Mouse (Mus musculus): ENCODE measurements around the gene Cacna2d1. TPM values are rescaled to one million over a fixed set of nuclear protein-coding genes. Genes with fewer than 3 reads are reported as not detected.

Gene Cacna2d1
- 10 to 100 TPM; 97.8 to 98.8 TPM for total RNA-seq (2021)
- long read RNA-seq, experiment 1, partial matches to known transcripts: 6 of 11 reads
- long read RNA-seq, experiment 1, other reads (novel, unspliced or antisense): 4 of 11 reads
- long read RNA-seq, experiment 2, transcript Cacna2d1-209 (38 exons, 3,861 nt): major isoform, 8 of 29 reads
- long read RNA-seq, experiment 2, partial matches to known transcripts: 11 of 29 reads
- long read RNA-seq, experiment 2, other reads (novel, unspliced or antisense): 10 of 29 reads

DNA sequence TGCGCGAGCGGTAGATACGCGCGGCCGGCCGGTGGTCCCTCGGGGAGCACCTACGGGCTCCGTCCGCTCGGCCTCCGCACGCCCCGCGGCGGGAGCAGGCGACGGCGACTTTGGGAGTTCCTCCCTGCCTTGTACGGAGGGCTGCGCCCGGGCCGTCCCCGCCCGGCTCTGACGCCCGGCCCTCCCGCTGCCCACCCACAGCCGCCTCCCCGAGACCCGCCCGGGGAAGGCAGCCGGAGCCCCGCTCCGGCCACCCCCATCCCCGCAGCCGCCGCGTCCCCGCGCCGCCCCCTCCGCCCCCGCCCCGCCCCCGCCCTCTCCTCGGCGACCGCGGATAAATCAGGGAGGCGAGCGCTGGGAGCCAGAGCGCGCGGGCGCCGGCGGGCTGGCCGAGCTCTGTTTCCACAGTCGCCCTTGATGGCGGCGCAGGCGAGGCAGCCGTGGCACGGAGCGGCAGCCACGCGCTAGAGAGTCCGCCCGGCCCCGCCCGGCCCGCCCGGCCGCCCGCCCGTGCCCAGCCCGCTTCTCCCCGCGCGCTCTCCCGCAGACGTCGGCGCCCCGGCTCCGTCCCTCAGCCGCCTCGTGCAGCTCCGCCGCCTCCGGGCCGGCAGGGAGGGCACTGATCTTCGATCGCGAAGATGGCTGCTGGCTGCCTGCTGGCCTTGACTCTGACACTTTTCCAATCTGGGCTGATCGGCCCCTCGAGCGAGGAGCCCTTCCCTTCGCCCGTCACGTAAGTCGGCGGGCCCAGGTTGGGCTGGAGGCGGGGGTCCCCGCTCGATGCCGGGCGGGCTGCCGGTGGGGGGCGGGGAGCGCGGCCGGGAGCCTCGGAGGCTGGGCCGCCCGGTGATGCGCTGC, at the start of gene Cacna2d1:
TSS of gene Cacna2d1 (plus strand) at position 316 of the 858 bp plus-strand sequence.
- DNase-seq (ENCODE audit: low spot score in 2 of 2): peak; percentile 36 to 48

DNA sequence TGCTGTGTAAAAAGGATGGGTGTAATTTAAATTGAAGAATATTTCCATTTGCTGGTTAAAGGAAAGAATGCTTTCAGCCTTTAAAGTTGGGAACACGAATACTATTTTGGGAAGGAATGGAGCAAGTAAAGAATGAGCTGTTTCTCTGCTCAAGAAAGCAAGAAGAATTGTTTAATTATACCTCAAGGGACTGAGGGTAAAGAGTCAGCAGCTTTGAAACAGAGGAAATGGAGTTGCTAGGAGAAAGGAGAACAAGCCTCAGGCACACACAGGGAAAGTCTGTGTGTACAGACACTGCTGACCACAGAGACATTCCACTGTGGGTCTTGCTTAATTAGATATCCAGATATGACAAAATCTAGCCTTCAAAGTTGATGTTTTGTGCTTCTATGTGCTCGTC, 39.4 kb upstream of the Cacna2d1 start:
- DNase-seq (ENCODE audit: low spot score in 2 of 2): no peak

DNA sequence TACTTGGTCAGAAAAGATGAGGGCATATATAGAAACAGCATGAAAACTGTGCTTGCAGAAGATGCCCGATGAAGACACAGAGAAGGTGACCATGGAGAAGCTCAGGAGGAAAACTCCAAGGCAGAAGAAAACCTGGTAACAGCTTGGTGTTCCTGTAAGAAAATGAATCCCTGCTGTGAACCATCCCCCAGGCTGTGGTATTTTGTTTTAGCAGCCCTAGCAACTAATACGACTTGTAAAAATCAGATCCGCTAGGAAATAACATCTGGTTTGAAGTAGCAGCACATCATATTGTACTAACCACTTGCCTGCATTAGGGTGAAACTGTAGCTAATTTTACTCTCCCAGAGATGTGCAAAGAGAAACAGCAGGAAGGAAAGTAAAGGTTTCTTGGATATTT, 37.8 kb upstream of the Cacna2d1 start:
- no peak for DNase-seq (ENCODE audit: low spot score in 2 of 2)

DNA sequence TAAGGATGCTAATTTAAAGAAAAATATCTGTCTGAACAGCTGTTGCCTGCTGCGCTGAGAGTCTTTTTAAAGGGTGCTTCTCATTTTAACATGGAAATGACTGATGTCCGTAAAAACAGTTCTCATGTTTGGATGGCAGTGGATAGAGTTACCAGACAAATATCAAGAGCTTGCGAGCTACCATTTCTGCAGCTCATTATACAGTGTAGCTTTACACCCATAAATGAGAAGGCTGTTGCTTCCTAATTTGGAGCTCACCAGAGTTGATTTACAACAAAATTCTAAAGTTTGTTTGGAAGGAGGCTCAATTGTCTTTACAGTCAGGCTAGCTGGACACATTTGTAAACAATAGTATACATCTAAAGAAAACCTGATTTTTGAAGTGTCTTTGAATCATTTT, 28.0 kb upstream of the Cacna2d1 start:
- no peak for DNase-seq (ENCODE audit: low spot score in 2 of 2)

DNA sequence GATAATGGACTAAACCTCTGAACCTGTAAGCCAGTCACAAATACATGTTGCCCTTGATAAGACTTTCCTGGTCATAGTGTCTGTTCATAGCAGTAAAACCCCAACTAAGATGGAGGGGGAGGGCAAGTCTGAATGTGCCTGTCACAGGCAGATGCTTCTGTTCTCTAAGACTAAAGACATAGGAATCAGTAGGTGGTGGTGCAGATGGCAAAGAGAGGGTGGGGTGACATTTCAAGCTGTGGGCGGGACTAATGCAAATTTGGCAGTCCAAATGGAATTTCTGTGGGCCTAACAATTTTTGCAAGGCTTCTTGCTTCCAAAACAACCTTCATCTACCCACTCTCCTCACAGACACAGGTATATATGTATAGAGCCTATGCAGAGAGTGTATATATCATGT, 19.6 kb upstream of the Cacna2d1 start:
- no peak for DNase-seq (ENCODE audit: low spot score in 2 of 2)

DNA sequence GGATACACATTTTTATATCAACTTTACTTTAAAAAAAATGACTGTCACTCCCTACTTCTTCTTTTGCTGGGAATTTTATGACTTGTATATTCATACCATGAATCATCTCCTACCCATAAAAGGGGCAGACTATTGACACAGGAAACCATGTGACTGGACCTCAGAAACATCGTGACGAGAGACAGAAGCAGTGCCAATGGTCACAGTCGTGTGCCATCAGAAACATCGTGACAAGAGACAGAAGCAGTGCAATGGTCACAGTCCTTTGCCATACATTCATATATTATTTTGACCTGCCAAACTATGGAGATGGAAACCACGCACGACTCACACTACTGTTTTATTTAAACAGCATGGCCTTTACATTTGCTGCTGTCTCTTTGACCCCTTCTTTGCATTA, 6.0 kb upstream of the Cacna2d1 start:
- no peak for DNase-seq (ENCODE audit: low spot score in 2 of 2)

DNA sequence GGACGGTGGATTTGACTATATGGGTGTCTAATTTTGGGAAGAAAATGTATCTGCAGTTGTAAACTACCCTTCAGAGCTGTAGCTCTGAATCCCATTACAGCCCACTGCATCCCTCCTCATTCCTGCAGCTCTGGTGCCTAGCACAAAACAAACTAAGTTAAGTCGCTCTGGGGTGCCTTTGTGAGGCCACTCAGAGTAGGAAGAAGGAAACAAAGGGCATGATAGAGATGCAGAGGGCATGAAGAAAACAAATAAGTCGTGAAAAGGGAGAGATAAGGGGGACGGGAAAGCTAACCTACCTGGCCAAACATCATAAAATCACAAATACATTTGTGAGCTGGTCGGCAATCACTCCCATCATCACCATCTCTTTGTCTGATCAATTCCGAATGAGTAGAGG, 1.5 kb upstream of the Cacna2d1 start:
- no peak for DNase-seq (ENCODE audit: low spot score in 2 of 2)

DNA sequence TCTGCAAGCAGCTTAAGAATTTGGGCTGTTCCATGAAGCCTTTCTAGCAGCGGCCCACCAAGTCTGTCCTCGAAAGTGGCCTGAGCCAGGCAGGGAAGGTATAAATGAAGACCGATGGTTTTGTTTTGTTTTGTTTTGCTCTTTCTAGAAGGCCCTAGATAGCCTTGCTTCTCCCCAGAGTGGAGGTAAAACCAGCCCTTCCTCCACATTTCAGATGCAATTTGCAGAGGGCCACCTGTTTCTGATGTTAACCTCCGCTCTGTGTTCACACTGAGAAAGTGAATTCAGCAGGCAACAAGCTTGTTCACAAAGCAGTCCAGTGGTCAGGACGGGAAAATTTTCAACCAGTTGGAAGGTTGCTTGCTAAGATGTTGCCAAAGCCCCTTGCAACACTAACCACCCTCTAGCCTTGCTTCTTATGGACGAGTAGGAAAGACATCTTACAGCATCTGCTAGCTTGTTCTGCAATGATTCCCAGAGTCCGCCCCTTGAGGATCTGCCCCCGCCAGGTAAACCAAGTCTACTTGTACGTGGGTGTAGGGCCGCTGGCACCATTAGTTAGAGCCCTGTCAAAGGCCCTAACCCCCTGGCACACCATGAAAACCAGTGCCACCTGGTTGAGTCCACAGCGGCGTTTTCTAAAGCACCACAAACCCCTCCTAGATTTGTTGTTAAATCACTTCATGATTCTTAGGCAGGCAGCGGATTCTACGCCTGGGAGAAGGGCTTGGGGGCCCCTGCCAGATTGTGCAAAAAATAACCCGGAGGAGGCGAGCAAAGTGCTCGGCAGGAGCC, 713 bp upstream of the Cacna2d1 start:
- DNase-seq (ENCODE audit: low spot score in 2 of 2): peak; percentile 3 to 4

DNA sequence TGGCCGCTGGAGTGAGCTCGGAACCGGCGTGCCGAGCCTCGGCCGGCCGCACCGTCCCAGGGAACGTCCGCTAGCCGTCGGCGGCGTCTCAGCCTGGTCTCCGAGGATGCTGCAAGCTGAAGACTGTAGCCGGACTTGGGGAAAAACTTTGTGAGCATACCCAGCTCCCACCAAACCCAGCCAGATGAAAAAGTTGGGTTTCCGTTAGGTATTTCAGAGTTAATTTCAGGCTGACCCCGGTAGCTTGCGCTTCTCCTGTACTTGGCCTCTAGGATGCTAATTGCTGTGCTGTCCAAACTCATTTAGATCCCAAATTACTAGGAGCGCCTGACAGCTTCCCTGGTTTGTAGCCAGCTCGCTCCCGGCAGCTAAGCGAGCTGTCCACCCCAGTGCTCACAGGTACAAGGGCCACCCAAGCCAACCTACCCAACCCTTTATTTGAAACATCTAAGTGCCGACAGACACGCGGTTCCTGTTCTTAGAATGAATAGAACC, 790 bp downstream of the Cacna2d1 start:
- no peak for DNase-seq (ENCODE audit: low spot score in 2 of 2)

DNA sequence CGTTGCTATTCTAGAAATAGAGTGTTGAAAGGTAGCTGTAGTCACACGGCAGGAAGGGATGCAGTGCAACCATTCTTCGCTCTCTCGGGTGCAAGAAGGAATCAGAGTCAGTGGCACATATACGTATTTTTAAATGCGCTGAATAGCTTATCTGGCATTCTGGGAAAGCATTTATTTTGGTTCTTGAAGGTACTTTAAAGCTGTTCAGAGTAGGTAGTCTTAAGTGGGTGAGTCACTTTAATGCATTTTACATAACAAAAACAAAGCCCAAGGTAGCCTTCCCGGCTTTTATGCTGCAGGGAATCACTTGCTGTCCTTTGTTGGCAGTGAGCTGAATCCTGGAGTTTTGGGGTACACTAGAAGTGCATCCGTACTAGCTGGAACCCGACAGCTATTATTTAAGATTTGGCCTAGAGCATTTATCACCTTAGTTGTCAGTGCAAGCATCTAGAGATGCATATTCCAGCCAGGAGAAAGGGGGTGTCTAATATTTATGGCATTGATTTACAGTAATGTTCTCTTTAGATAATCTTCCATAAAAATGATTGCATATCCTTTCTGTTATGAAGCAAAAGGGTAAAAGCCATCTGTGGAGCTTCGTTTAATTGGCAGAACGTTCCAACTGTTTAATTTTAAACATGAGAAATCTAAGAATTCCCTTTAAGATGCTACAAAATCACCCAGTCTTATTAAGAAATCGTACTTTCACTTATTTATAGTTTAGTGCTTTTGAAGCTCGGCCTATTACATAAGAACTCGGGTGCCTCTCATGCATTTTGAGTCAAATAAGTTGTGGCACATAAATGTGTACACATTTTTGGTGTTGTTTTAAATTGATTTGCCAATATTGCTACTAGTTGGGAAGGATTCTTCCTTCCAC, 1.6 kb downstream of the Cacna2d1 start:
- DNase-seq (ENCODE audit: low spot score in 2 of 2): no peak

DNA sequence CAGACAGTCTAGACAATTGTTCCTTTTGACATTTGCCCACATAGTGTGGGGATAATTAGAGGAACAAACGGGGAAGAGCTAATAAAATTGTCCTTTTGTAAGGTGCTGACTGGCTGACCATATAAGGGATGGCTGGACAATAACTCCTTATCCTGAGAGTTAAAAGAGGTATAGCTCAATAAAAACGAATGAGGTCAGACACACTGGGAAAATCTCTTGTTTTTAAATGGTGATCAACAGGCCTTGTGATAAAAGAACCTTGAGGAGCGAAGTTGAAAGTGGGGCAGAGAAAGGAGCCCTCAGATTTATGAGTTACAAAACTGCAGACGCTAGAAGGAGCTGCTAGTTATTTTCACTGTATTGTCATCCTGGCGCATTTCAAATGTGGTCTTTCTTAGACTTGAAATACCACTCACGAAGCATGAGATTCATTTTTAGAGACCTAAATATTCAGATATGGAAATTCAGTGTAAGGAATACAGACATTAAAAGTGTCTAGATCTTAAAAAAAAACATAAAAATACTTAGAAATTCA, 6.8 kb downstream of the Cacna2d1 start:
- no peak for DNase-seq (ENCODE audit: low spot score in 2 of 2)

DNA sequence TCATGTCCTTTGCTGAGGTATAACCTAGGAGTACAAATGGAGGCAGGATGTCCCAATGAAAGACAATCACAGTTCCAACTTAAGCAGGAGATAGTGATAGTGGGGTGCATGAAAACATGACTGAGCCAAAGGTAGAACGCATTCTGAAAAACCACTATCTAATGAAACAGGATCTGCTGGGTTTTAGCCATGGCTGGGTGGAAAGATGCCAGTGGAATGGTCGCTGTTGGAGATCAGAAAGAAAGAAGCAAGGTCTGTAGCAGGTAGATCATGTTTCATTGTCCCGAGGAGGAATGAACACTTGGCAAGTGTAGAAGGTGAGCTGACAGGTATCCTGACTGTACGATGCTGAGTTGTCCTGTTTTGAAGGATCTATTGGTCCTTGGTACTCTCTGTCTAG, 7.6 kb downstream of the Cacna2d1 start:
- no peak for DNase-seq (ENCODE audit: low spot score in 2 of 2)

DNA sequence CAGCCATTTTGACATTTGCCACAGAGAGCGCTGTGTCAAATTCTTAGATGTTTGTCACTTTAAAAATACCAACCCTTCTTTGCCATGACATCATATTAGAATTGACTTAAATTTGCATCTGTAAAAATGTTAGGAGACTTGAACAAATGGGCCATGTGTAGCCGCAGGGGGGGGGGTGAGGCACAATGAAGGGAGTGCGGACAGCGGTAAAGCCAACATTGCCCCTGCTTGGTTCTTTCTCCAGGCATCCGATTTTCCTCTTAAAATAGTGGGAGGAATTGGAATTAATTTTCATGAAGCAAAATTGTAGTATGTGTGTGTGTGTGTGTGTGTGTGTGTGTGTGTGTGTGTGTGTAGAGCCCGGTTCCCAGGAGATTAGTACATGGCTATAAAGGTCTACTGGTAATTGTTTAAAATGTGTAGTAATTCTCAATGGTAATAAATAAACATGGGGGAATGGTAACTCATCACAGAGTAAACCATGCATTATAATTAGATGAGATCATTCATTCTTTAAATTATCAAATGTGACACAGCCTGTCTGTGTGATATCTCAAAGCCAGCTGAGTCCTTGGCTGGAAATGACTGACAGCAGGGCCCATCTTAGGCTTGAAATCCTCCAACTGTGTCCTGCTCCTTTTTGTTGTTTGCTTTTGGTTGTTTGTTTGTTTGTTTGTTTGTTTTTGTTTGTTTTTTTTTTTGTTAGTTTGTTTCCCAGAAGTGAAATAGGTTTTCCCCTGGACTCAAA, 14.0 kb downstream of the Cacna2d1 start:
- DNase-seq (ENCODE audit: low spot score in 2 of 2): no peak

DNA sequence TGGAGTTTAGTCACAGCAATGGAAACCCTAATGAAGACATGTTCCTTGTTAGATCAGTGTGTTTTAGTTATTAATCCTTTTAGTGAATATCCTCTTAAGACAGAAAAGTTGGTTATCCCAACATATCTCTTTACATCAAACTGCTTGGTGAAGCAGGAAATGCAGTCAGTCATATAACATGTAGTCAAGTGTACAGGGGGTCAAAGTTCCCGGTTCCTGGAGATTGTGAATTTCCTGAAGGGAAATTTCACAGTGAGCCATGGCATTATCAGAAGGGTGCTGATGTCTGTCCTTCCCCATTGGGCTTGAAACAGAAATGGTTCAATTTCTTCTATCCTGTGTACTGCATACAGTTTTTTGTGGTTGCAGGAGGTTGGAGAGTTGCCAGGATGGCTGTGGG, 25.3 kb downstream of the Cacna2d1 start:
- no peak for DNase-seq (ENCODE audit: low spot score in 2 of 2)

DNA sequence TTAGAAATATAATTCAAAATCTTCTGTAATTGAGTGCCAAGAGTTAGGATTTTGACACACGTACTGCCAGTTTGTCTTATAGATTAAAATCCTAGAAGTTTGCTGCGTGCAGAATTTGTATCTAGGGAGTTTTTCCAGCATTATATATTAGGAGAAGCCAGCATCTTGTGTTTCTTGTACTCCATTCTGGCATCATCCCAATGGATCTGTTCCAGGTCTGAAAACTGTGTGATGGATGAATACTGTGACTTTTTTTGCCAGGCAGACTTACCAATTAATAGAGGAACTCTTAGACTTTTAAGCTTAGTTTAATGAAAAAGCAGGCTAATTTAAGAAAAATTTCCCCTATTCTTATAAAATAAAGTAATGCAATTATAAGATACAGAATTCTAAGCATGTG, 27.4 kb downstream of the Cacna2d1 start:
- no peak for DNase-seq (ENCODE audit: low spot score in 2 of 2)

DNA sequence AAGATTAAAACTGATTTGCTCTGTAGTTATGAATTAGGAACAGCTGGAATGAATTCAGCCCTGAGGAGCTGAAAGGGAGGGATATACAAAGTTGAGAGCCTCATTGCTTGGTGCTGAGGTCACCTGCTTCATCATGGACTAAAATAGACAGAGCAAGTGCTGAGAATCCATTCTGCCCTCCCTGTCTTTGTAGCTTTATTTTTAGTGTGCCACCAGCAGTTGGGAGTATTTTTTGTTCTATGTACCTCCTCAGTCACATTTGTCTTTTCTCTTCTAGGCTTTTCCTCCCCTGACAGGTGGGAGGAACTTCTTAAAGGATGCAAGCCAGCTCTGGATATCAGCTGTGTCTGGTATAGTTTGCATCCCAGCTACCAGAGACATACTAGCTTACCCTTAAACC, 32.4 kb downstream of the Cacna2d1 start:
- no peak for DNase-seq (ENCODE audit: low spot score in 2 of 2)

DNA sequence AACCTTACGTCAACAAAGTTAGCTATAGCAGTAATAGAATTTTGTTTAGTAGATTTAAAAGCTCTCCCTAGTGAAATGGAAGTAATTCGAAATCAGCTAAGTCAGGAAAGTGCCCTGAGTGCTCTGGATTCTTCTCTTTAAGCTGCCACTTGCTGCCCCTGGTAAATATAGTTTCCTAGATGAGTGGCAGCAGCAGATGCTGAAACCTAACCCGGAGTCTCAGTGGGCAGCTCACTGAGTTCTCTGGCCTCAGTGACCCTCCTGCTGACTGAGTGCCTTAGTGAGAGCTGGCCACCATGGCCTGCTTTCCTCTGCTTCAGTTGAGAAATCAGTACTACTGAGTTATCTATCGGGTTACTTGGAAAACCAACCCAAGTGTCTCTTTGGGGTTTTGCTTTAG, 37.3 kb downstream of the Cacna2d1 start:
- DNase-seq (ENCODE audit: low spot score in 2 of 2): no peak

DNA sequence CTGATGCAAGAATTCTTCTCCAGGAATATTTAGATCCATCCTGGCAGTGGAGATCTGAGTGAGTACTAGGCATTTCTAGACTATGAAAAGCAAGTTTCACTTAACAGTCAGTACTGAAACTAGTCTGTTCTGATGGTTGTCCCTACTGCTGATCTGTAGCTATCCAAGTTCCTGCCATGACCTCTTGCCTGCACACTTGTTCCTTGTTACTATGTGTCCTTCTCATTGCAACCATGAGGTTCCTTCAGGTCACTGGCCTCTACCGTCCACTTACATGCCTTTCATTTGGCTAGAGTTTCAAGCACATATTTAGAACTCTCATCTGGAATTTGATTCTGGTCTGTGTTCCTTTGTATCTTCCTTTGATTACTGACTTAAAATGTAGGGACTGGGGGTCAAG, 37.9 kb downstream of the Cacna2d1 start:
- DNase-seq (ENCODE audit: low spot score in 2 of 2): no peak

DNA sequence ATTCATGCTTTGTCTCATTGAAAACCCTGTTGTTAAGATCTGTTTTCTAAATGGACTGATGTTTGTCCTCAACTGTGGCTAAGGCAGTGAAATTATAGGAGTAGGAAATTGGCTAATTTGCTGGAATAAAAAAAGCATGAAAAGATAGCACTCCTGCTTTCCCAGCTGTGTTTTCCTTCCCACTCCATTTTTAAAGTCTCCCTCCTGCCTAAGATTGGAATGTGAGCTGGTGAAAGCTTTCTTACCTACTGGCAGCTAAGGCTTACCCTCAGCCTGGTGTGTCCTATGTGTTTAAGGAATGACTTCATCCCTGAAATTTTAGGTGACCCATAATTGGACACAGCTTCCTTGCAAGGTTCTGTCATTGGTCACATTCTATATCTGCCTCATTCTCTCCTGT, 40.2 kb downstream of the Cacna2d1 start:
- DNase-seq (ENCODE audit: low spot score in 2 of 2): no peak

DNA sequence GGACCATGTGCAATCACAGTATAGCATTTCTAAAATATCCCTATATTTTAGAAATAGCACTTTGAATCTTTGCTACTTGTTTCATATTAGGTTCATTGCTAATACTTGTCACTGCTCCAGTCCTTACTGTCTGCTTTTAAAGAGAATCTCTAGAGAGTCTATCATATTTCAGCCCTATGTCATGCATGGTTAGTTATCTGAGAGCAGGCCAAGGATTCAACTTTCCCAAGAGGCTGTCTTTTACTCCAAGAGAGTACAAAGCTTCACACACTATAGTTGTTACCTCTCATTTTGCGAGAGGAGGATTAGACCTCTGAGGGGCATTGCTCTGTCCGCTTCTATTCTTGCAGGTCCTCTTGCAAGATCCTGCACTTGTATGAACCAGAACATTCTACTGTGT, 44.7 kb downstream of the Cacna2d1 start:
- no peak for DNase-seq (ENCODE audit: low spot score in 2 of 2)
